In the genomic region with DNA sequence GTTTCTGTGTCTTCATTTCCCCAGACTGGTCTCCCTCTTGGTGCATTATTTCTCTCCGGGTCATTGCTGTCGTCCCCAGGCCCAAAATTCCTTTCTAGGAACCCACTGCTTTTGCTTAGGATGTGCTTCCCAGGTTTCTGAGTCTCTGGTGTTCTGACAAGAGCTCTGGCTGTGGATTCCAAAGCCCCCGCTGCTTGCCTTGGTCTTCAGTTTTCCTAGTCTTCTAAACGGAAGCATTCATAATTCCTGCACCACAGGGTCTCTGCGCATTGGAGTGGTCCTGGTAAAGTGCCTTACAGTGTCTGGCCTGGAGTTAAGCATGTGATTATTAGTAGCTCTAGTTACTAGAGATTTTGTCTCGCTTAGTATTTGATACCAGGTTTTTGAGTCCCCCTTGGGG, we compare ENCODE assay signal across 8 mouse cellular contexts. TPM values are rescaled to one million over a fixed set of nuclear protein-coding genes. Genes with fewer than 3 reads are reported as not detected.
DNase-seq lines count a peak whose midpoint lies in the region; ATAC-seq and TF ChIP-seq lines count a peak whose summit lies in the region.

No protein-coding gene starts in this region.

- TF ChIP-seq RAD21 in MEL (IDR thresholded peaks at IDR 0.05; ENCODE audit: low read depth, low read length): no peak

- H3K9ac ChIP-seq in heart, embryonic 14.5 days (ENCODE audit: low read length): peak overlapping the region; percentile 99
- peak overlapping the region; percentile 91 for H3K9ac ChIP-seq in MEL (ENCODE audit: control insufficient read depth, low read depth, low read length, poor library complexity, severe bottlenecking)
- peak overlapping the region; percentile 97 for H3K9ac ChIP-seq in hindbrain, embryonic 11.5 days (ENCODE audit: low read depth, low read length)
- H3K9ac ChIP-seq in midbrain, embryonic 13.5 days (replicated peaks): peak overlapping the region; percentile 96

- peak overlapping the region; percentile 85 to 96 for H3K27ac ChIP-seq in heart, embryonic 14.5 days (replicated peaks in 1 of 2; ENCODE audit: control insufficient read depth in 1 of 2, insufficient read depth in 1 of 2, low read depth in 2 of 2, low read length in 2 of 2)
- peak overlapping the region; percentile 82 for H3K27ac ChIP-seq in MEL (ENCODE audit: control insufficient read depth, low read depth, low read length)
- 0 out of 2 replicates have a peak overlapping the region, but pooled peaks have one; percentile 30 for H3K27ac ChIP-seq in hindbrain, embryonic 11.5 days (ENCODE audit: low read depth, low read length)
- peak overlapping the region; percentile 90; the same call in 1 of the 2 replicates for H3K27ac ChIP-seq in midbrain, embryonic 13.5 days

- H3K4me2 ChIP-seq in heart, embryonic 14.5 days (ENCODE audit: low read length): peak overlapping the region; percentile 87
- H3K4me2 ChIP-seq in hindbrain, embryonic 11.5 days (replicated peaks; ENCODE audit: low read depth, low read length): peak overlapping the region; percentile 84
- peak overlapping the region; percentile 95 for H3K4me2 ChIP-seq in midbrain, embryonic 13.5 days (replicated peaks)

- peaks cover 3 to 22% of the 10 kb centered on the region in 2 experiments; a peak in 3 of 4 replicates for H3K4me1 ChIP-seq in heart, embryonic 14.5 days (ENCODE audit: control insufficient read depth in 2 of 2, insufficient read depth in 2 of 2, low read length in 2 of 2)
- peaks cover 15 to 43% of the 10 kb centered on the region in 2 experiments for H3K4me1 ChIP-seq in MEL (ENCODE audit: control insufficient read depth in 1 of 2, insufficient read depth in 2 of 2, low read length in 2 of 2)
- no peaks in the 10 kb centered on the region for H3K4me1 ChIP-seq in hindbrain, embryonic 11.5 days (replicated peaks; ENCODE audit: control insufficient read depth, insufficient read depth, low read length)
- H3K4me1 ChIP-seq in midbrain, embryonic 13.5 days (replicated peaks): peaks cover 28% of the 10 kb centered on the region

- no peak for TF ChIP-seq POLR2A in MEL (IDR thresholded peaks at IDR 0.05; ENCODE audit: control insufficient read depth in 1 of 2, insufficient read depth in 1 of 2, low read depth in 1 of 2, low read length in 2 of 2, poor library complexity in 1 of 2)

- no peaks in the 10 kb centered on the region for H3K27me3 ChIP-seq in heart, embryonic 14.5 days (ENCODE audit: control insufficient read depth, insufficient read depth, low read length)
- H3K27me3 ChIP-seq in MEL (ENCODE audit: control insufficient read depth in 1 of 2, insufficient read depth in 2 of 2, low read length in 2 of 2): no peaks in the 10 kb centered on the region
- H3K27me3 ChIP-seq in hindbrain, embryonic 11.5 days (ENCODE audit: control insufficient read depth, insufficient read depth, low read length): no peaks in the 10 kb centered on the region
- no peaks in the 10 kb centered on the region for H3K27me3 ChIP-seq in midbrain, embryonic 13.5 days

- peaks cover 39% of the 10 kb centered on the region for H3K79me2 ChIP-seq in MEL (ENCODE audit: control insufficient read depth, insufficient read depth, low read length, poor library complexity)

- no peak for DNase-seq in heart, adult 9 months (ENCODE audit: low spot score in 2 of 2)
- peak; percentile 50 for DNase-seq in MEL (ENCODE audit: low read depth, low spot score)
- DNase-seq in hindbrain, embryonic 11.5 days (ENCODE audit: low spot score): no peak
- no peak for DNase-seq in urinary bladder, postnatal 25 days (ENCODE audit: low spot score)
- DNase-seq in thymus, postnatal 0 days (ENCODE audit: low spot score): no peak
- DNase-seq in urinary bladder, adult 18-20 months (ENCODE audit: low spot score in 2 of 2): no peak

- 10% methylated on average over 6 of the region's 6 CpGs for WGBS in heart, embryonic 14.5 days
- WGBS in hindbrain, embryonic 11.5 days: 20% methylated on average over 6 of the region's 6 CpGs
- 20% methylated on average over 6 of the region's 6 CpGs for WGBS in midbrain, embryonic 13.5 days

- H3K36me3 ChIP-seq in heart, embryonic 14.5 days (ENCODE audit: control insufficient read depth, insufficient read depth, low read length): peaks cover 70% of the 10 kb centered on the region
- peaks cover 25 to 54% of the 10 kb centered on the region in 2 experiments for H3K36me3 ChIP-seq in MEL (ENCODE audit: control insufficient read depth in 1 of 2, insufficient read depth in 2 of 2, low read length in 2 of 2)
- H3K36me3 ChIP-seq in hindbrain, embryonic 11.5 days (ENCODE audit: control insufficient read depth, insufficient read depth, low read length): peaks cover 12% of the 10 kb centered on the region
- peaks cover 53% of the 10 kb centered on the region for H3K36me3 ChIP-seq in midbrain, embryonic 13.5 days

- H3K4me3 ChIP-seq in heart, embryonic 14.5 days (ENCODE audit: control insufficient read depth in 1 of 2, insufficient read depth in 1 of 2, low read depth in 1 of 2, low read length in 2 of 2): peak overlapping the region; percentile 88 to 100
- H3K4me3 ChIP-seq in MEL (ENCODE audit: control insufficient read depth in 1 of 2, insufficient read depth in 1 of 2, low read depth in 2 of 2, low read length in 2 of 2): peak overlapping the region; percentile 69 to 95
- peak overlapping the region; percentile 99 for H3K4me3 ChIP-seq in hindbrain, embryonic 11.5 days (ENCODE audit: low read depth, low read length)
- peak overlapping the region; percentile 98 for H3K4me3 ChIP-seq in midbrain, embryonic 13.5 days (replicated peaks)

- TF ChIP-seq CTCF in MEL (IDR thresholded peaks at IDR 0.05 in 2 of 3, conservative IDR thresholded peaks at IDR 0.05 in 1 of 3; ENCODE audit: control insufficient read depth in 1 of 3, insufficient read depth in 1 of 3, low read depth in 2 of 3, low read length in 3 of 3, poor library complexity in 1 of 3, severe bottlenecking in 1 of 3): no peak

- H3K9me3 ChIP-seq in heart, embryonic 14.5 days (ENCODE audit: control insufficient read depth, low read length): no peaks in the 10 kb centered on the region
- H3K9me3 ChIP-seq in MEL (replicated peaks; ENCODE audit: insufficient read depth, low read length): no peaks in the 10 kb centered on the region
- H3K9me3 ChIP-seq in hindbrain, embryonic 11.5 days (ENCODE audit: control insufficient read depth, low read length): no peaks in the 10 kb centered on the region
- no peaks in the 10 kb centered on the region for H3K9me3 ChIP-seq in midbrain, embryonic 13.5 days

- ATAC-seq in heart, embryonic 14.5 days (ENCODE audit: insufficient number of reproducible peaks, insufficient read depth, low FRiP score, low read depth): no peak
- no peak for ATAC-seq in hindbrain, embryonic 11.5 days (ENCODE audit: low FRiP score)
- ATAC-seq in midbrain, embryonic 13.5 days: no peak

- TF ChIP-seq EP300 in MEL (IDR thresholded peaks at IDR 0.05; ENCODE audit: low read depth in 1 of 2, low read length in 2 of 2): no peak

RNA-seq across cellular contexts. Expression of gene Epn1, which starts 0.8 kb away (rescaled TPM):
- polyA plus RNA-seq in heart, embryonic 14.5 days (2014; fragmentation: Nextera tagmentation; extraction: Ambion mirVana): 50.6 and 52.0 TPM in 2 replicates
- 72.3 and 75.5 TPM in 2 replicates for total RNA-seq in MEL (2012; rRNA removed)
- 100 to 1,000 TPM in 1 of 2 experiments, not detected in 1; 147 TPM for polyA plus RNA-seq in MEL (2012; ENCODE audit: insufficient read depth in 1 of 2, insufficient read length in 2 of 2, low read depth in 1 of 2, low replicate concordance in 2 of 2, missing spikeins in 1 of 2)
- 54.2 and 55.3 TPM in 2 replicates for polyA plus RNA-seq in hindbrain, embryonic 11.5 days (2014; fragmentation: Nextera tagmentation; extraction: Ambion mirVana)
- polyA plus RNA-seq in midbrain, embryonic 13.5 days (2015; fragmentation: Nextera tagmentation; extraction: Ambion mirVana): 73.5 and 80.1 TPM in 2 replicates
- polyA plus RNA-seq in thymus, postnatal 0 days (2015; fragmentation: Nextera tagmentation; extraction: Ambion mirVana): 42.6 and 44.8 TPM in 2 replicates

RNA-seq across cellular contexts. Expression of gene U2af2, which starts 18.9 kb away (rescaled TPM):
- 46.8 and 66.2 TPM in 2 replicates for polyA plus RNA-seq in heart, embryonic 14.5 days (2014; fragmentation: Nextera tagmentation; extraction: Ambion mirVana)
- 301 and 311 TPM in 2 replicates for total RNA-seq in MEL (2012; rRNA removed)
- 100 to 1,000 TPM; 477 to 491 TPM for polyA plus RNA-seq in MEL (2012; ENCODE audit: insufficient read depth in 1 of 2, insufficient read length in 2 of 2, low read depth in 1 of 2, low replicate concordance in 2 of 2, missing spikeins in 1 of 2)
- polyA plus RNA-seq in hindbrain, embryonic 11.5 days (2014; fragmentation: Nextera tagmentation; extraction: Ambion mirVana): 161 and 162 TPM in 2 replicates
- polyA plus RNA-seq in midbrain, embryonic 13.5 days (2015; fragmentation: Nextera tagmentation; extraction: Ambion mirVana): 121 and 128 TPM in 2 replicates
- polyA plus RNA-seq in thymus, postnatal 0 days (2015; fragmentation: Nextera tagmentation; extraction: Ambion mirVana): 131 and 138 TPM in 2 replicates

RNA-seq across cellular contexts. Expression of gene Zfp580, which starts 29.5 kb away (rescaled TPM):
- polyA plus RNA-seq in heart, embryonic 14.5 days (2014; fragmentation: Nextera tagmentation; extraction: Ambion mirVana): 21.9 and 22.0 TPM in 2 replicates
- total RNA-seq in MEL (2012; rRNA removed): 1.0 and 1.7 TPM in 2 replicates
- polyA plus RNA-seq in MEL (2012; ENCODE audit: insufficient read depth in 1 of 2, insufficient read length in 2 of 2, low read depth in 1 of 2, low replicate concordance in 2 of 2, missing spikeins in 1 of 2): 10 to 100 TPM in 1 of 2 experiments, not detected in 1; 19.9 TPM
- 32.4 and 37.5 TPM in 2 replicates for polyA plus RNA-seq in hindbrain, embryonic 11.5 days (2014; fragmentation: Nextera tagmentation; extraction: Ambion mirVana)
- 70.1 and 72.8 TPM in 2 replicates for polyA plus RNA-seq in midbrain, embryonic 13.5 days (2015; fragmentation: Nextera tagmentation; extraction: Ambion mirVana)
- 15.2 and 15.4 TPM in 2 replicates for polyA plus RNA-seq in thymus, postnatal 0 days (2015; fragmentation: Nextera tagmentation; extraction: Ambion mirVana)

RNA-seq across cellular contexts. Expression of gene Rfpl4, which starts 35.9 kb away (rescaled TPM):
- not detected in 2 replicates for polyA plus RNA-seq in heart, embryonic 14.5 days (2014; fragmentation: Nextera tagmentation; extraction: Ambion mirVana)
- not detected in 2 replicates for total RNA-seq in MEL (2012; rRNA removed)
- not detected for polyA plus RNA-seq in MEL (2012; ENCODE audit: insufficient read depth in 1 of 2, insufficient read length in 2 of 2, low read depth in 1 of 2, low replicate concordance in 2 of 2, missing spikeins in 1 of 2)
- polyA plus RNA-seq in hindbrain, embryonic 11.5 days (2014; fragmentation: Nextera tagmentation; extraction: Ambion mirVana): not detected in 2 replicates
- not detected in 2 replicates for polyA plus RNA-seq in midbrain, embryonic 13.5 days (2015; fragmentation: Nextera tagmentation; extraction: Ambion mirVana)
- not detected in 2 replicates for polyA plus RNA-seq in thymus, postnatal 0 days (2015; fragmentation: Nextera tagmentation; extraction: Ambion mirVana)

RNA-seq across cellular contexts. Expression of gene Zfp784, which starts 42.6 kb away (rescaled TPM):
- 5.6 TPM in 2 replicates for polyA plus RNA-seq in heart, embryonic 14.5 days (2014; fragmentation: Nextera tagmentation; extraction: Ambion mirVana)
- total RNA-seq in MEL (2012; rRNA removed): 0.96 and 1.2 TPM in 2 replicates
- 1 to 10 TPM in 1 of 2 experiments, not detected in 1; 2.9 TPM for polyA plus RNA-seq in MEL (2012; ENCODE audit: insufficient read depth in 1 of 2, insufficient read length in 2 of 2, low read depth in 1 of 2, low replicate concordance in 2 of 2, missing spikeins in 1 of 2)
- 3.1 and 4.3 TPM in 2 replicates for polyA plus RNA-seq in hindbrain, embryonic 11.5 days (2014; fragmentation: Nextera tagmentation; extraction: Ambion mirVana)
- 10.5 and 11.2 TPM in 2 replicates for polyA plus RNA-seq in midbrain, embryonic 13.5 days (2015; fragmentation: Nextera tagmentation; extraction: Ambion mirVana)
- polyA plus RNA-seq in thymus, postnatal 0 days (2015; fragmentation: Nextera tagmentation; extraction: Ambion mirVana): 3.8 and 4.4 TPM in 2 replicates

Comparison
In these comparisons a context has a peak if more than half of its experiments do, and no peak if none do; other contexts are left out.
1. H3K27ac ChIP-seq: peak in every context shown above with its lines; median percentile 90 in heart, embryonic 14.5 days; 90 in midbrain, embryonic 13.5 days; 82 in MEL; 30 in hindbrain, embryonic 11.5 days.